Mouse (Mus musculus) forebrain, embryonic 16.5 days (tissue): ENCODE measurements around the gene Ptpn6. TPM values are rescaled to one million over a fixed set of nuclear protein-coding genes. Genes with fewer than 3 reads are reported as not detected.
A peak's percentile ranks its signal among the peaks of the same experiment; 100 is the strongest.

ENCODE experiments used
- ATAC-seq: fragments of 200-750 bp; cut with Nextera tagmentation; 2 replicates; pipeline ENCODE4 v1.8.0; 2017; ENCODE audit warnings: mild to moderate bottlenecking, moderate library complexity
- H3K27ac ChIP-seq: fragments of 300-500 bp; sonication (generic); 2 replicates; pipeline ENCODE4 v1.5.1; 2014; ENCODE audit warnings: low read length, control low read depth
- H3K27me3 ChIP-seq: fragments of 300-500 bp; sonication (generic); replicated peaks from 2 replicates; pipeline ENCODE4 v1.6.1; 2014; ENCODE audit warnings: low read length; ENCODE audit not compliant: control insufficient read depth, insufficient read depth
- H3K36me3 ChIP-seq: fragments of 300-500 bp; sonication (generic); 2 replicates; pipeline ENCODE4 v1.6.1; 2014; ENCODE audit not compliant: control insufficient read depth, insufficient read depth
- H3K4me1 ChIP-seq: fragments of 300-500 bp; sonication (generic); replicated peaks from 2 replicates; pipeline ENCODE4 v1.6.1; 2014; ENCODE audit warnings: low read length; ENCODE audit not compliant: control insufficient read depth, insufficient read depth
- H3K4me2 ChIP-seq: fragments of 300-500 bp; sonication (generic); 2 replicates; pipeline ENCODE4 v1.6.1; 2014; ENCODE audit warnings: mild to moderate bottlenecking, low read length, control low read depth
- H3K4me3 ChIP-seq: fragments of 300-500 bp; sonication (generic); replicated peaks from 2 replicates; pipeline ENCODE4 v1.5.1; 2014; ENCODE audit warnings: mild to moderate bottlenecking, low read length, control low read depth
- H3K9ac ChIP-seq: fragments of 300-500 bp; sonication (generic); replicated peaks from 2 replicates; pipeline ENCODE4 v1.6.1; 2014; ENCODE audit warnings: low read depth, low read length, control low read depth
- H3K9me3 ChIP-seq: fragments of 300-500 bp; sonication (generic); 2 replicates; pipeline ENCODE4 v1.6.1; 2016; ENCODE audit warnings: low read length; ENCODE audit not compliant: control insufficient read depth
- WGBS: fragments of 180-500 bp; shearing (Covaris S2); extraction: QIAGEN DNeasy Blood & Tissue Kit; methylation state at CpG from one replicate; pipeline ENCODE4 v1.1.7; 2014; 5-methylcytosine and 5-hydroxymethylcytosine counted together
- polyA plus RNA-seq: library from polyadenylated mRNA; unstranded; fragments of >200 nt; fragmentation: Nextera tagmentation; extraction: Ambion mirVana; gene quantifications from 2 replicates; pipeline ENCODE4 v1.2.1, GENCODE M21; 2015

The Ptpn6 gene
- polyA plus RNA-seq, 1 experiment from 2014 or later = 3.3 TPM

GRCm38 (mm10) chr6:124744755-124745321 is 6.3 kb upstream of the Ptpn6 start:
- no peaks in the 10 kb centered on the region for H3K9me3 ChIP-seq
- peak overlapping the region; percentile 74 for H3K9ac ChIP-seq
- H3K27me3 ChIP-seq = no peaks in the 10 kb centered on the region
- WGBS = 64% methylated on average over 26 of the region's 26 CpGs
- peaks cover 26% of the 10 kb centered on the region for H3K4me1 ChIP-seq
- H3K27ac ChIP-seq = peak overlapping the region; percentile 71
- peak overlapping the region; percentile 50 for H3K4me3 ChIP-seq
- ATAC-seq = no peak
- H3K4me2 ChIP-seq = peak overlapping the region; percentile 75
- H3K36me3 ChIP-seq = peaks cover 15% of the 10 kb centered on the region

- H3K9ac ChIP-seq = no peak overlapping the region
- 94% methylated on average over 8 of the region's 8 CpGs for WGBS
- peaks cover 11% of the 10 kb centered on the region for H3K36me3 ChIP-seq
- no peak overlapping the region for H3K4me3 ChIP-seq
- H3K9me3 ChIP-seq = no peaks in the 10 kb centered on the region
- H3K4me2 ChIP-seq = no peak overlapping the region
- H3K27ac ChIP-seq = no peak overlapping the region
- H3K27me3 ChIP-seq = no peaks in the 10 kb centered on the region
- ATAC-seq = no peak
- H3K4me1 ChIP-seq = peaks cover 38% of the 10 kb centered on the region
Observed at GRCm38 (mm10) chr6:124743647-124744046, 5.1 kb upstream of the Ptpn6 start.

GRCm38 (mm10) chr6:124742839-124743514 is 4.5 kb upstream of the Ptpn6 start:
- Histone ChIP-seq H3K36me3 (peaks cover 11% of the 10 kb centered on the region), H3K4me3 (no peak overlapping the region), H3K4me2 (no peak overlapping the region), H3K9me3 (no peaks in the 10 kb centered on the region), H3K4me1 (peaks cover 40% of the 10 kb centered on the region), H3K27ac (no peak overlapping the region), H3K9ac (no peak overlapping the region), H3K27me3 (no peaks in the 10 kb centered on the region)
- WGBS = 90% methylated on average over 15 of the region's 15 CpGs
- no peak for ATAC-seq

GRCm38 (mm10) chr6:124741842-124742241 is 3.3 kb upstream of the Ptpn6 start:
- Histone ChIP-seq H3K4me2 (peak overlapping the region; percentile 52), H3K27me3 (no peaks in the 10 kb centered on the region), H3K9me3 (no peaks in the 10 kb centered on the region), H3K4me3 (peak overlapping the region; percentile 74), H3K27ac (peak overlapping the region; percentile 96), H3K4me1 (peaks cover 40% of the 10 kb centered on the region), H3K36me3 (peaks cover 4% of the 10 kb centered on the region; the same call in 1 of the 2 replicates), H3K9ac (peak overlapping the region; percentile 93)
- WGBS = 73% methylated on average over 3 of the region's 3 CpGs
- ATAC-seq = no peak

GRCm38 (mm10) chr6:124740888-124741761 is 2.6 kb upstream of the Ptpn6 start, which contains the start of gene Grcc10:
Gene Grcc10, minus strand, starts transcription at chr6:124741374.
- peak within 1 kb of the TSS; percentile 52 for H3K4me2 ChIP-seq
- H3K36me3 ChIP-seq = peaks cover 4% of the 10 kb centered on the region; the same call in 1 of the 2 replicates
- peaks cover 35% of the 10 kb centered on the region for H3K4me1 ChIP-seq
- ATAC-seq = peak; percentile 85
- H3K9me3 ChIP-seq = no peaks in the 10 kb centered on the region
- H3K27me3 ChIP-seq = no peaks in the 10 kb centered on the region
- under 1% methylated on average over 41 of the region's 41 CpGs for WGBS
- H3K27ac ChIP-seq = peak within 1 kb of the TSS; percentile 96
- H3K9ac ChIP-seq = peak within 1 kb of the TSS; percentile 93
- peak within 1 kb of the TSS; percentile 74 for H3K4me3 ChIP-seq

GRCm38 (mm10) chr6:124740211-124740887 is 1.8 kb upstream of the Ptpn6 start:
- Histone ChIP-seq H3K27me3 (no peaks in the 10 kb centered on the region), H3K9ac (peak overlapping the region; percentile 93), H3K4me1 (peaks cover 32% of the 10 kb centered on the region), H3K27ac (peak overlapping the region; percentile 96), H3K4me2 (peak overlapping the region; percentile 52), H3K36me3 (peaks cover 4% of the 10 kb centered on the region; the same call in 1 of the 2 replicates), H3K9me3 (no peaks in the 10 kb centered on the region), H3K4me3 (peak overlapping the region; percentile 74)
- ATAC-seq = peak; percentile 26
- under 1% methylated on average over 29 of the region's 29 CpGs for WGBS

- H3K9me3 ChIP-seq = no peaks in the 10 kb centered on the region
- ATAC-seq = no peak
- no peak overlapping the region for H3K27ac ChIP-seq
- no peak overlapping the region; the same call in 1 of the 2 replicates for H3K4me2 ChIP-seq
- peaks cover 4% of the 10 kb centered on the region; the same call in 1 of the 2 replicates for H3K36me3 ChIP-seq
- WGBS = 83% methylated on average over 10 of the region's 10 CpGs
- H3K4me3 ChIP-seq = no peak overlapping the region
- H3K4me1 ChIP-seq = peaks cover 25% of the 10 kb centered on the region
- no peak overlapping the region for H3K9ac ChIP-seq
- H3K27me3 ChIP-seq = no peaks in the 10 kb centered on the region
Observed at GRCm38 (mm10) chr6:124739231-124739796, 800 bp upstream of the Ptpn6 start.

GRCm38 (mm10) chr6:124737040-124737439 is 1.5 kb downstream of the Ptpn6 start:
- Histone ChIP-seq H3K9me3 (no peaks in the 10 kb centered on the region), H3K4me3 (no peak overlapping the region), H3K4me1 (peaks cover 23% of the 10 kb centered on the region), H3K36me3 (no peaks in the 10 kb centered on the region), H3K27me3 (no peaks in the 10 kb centered on the region), H3K4me2 (no peak overlapping the region), H3K9ac (no peak overlapping the region), H3K27ac (no peak overlapping the region)
- 91% methylated on average over 11 of the region's 11 CpGs for WGBS
- no peak for ATAC-seq
